Mouse (Mus musculus) brain, embryonic 14.5 days (tissue): Measurements from ENCODE around the gene Ap1s3.

ENCODE experiments used
- CTCF ChIP-seq: fragments of 200-500 bp; IDR thresholded peaks from 2 replicates; pipeline ENCODE4 v1.5.1; 2012; ENCODE audit warnings: inconsistent platforms, mild to moderate bottlenecking, moderate library complexity, borderline replicate concordance; ENCODE audit not compliant: insufficient read depth, insufficient read length; ENCODE audit errors: extremely low read depth
- POLR2A ChIP-seq: fragments of 200-500 bp; IDR thresholded peaks from 2 replicates; pipeline ENCODE4 v1.6.1; 2012; ENCODE audit warnings: mild to moderate bottlenecking, inconsistent platforms, borderline replicate concordance; ENCODE audit not compliant: poor library complexity, insufficient read depth, insufficient read length, severe bottlenecking; ENCODE audit errors: extremely low read depth

GRCm38 (mm10) chr1:79704672-79705071 lies 32.9 kb upstream of the Ap1s3 start:
- TF ChIP-seq CTCF (no peak), POLR2A (no peak)
